ENCODE assay signal across 12 mouse cellular contexts in genomic region chr8:87734902-87735301, GRCm38 (mm10).
A peak's percentile ranks its signal among the peaks of the same experiment; 100 is the strongest.
DNase-seq lines count a peak whose midpoint lies in the region; ATAC-seq lines count a peak whose summit lies in the region.
"Had no signal": no experiment of that assay in that cellular context is flagged by ENCODE, and none has a peak within 500 bp of the region (broad histone marks: within the 10 kb centered on the region; RNA-seq: fewer than 3 reads in every experiment).

No protein-coding gene starts in this region.

- H3K9me3 ChIP-seq in hindbrain, embryonic 10.5 days, result no peaks in the 10 kb centered on the region
- H3K9me3 ChIP-seq in hindbrain, embryonic 11.5 days (ENCODE audit: control insufficient read depth, low read length), result no peaks in the 10 kb centered on the region
- no peaks in the 10 kb centered on the region for H3K9me3 ChIP-seq in hindbrain, embryonic 13.5 days
- no peaks in the 10 kb centered on the region for H3K9me3 ChIP-seq in limb, embryonic 13.5 days
- no peaks in the 10 kb centered on the region for H3K9me3 ChIP-seq in neural tube, embryonic 15.5 days (replicated peaks)

- peaks cover 35% of the 10 kb centered on the region for H3K36me3 ChIP-seq in hindbrain, embryonic 10.5 days
- no peaks in the 10 kb centered on the region for H3K36me3 ChIP-seq in hindbrain, embryonic 11.5 days (ENCODE audit: control insufficient read depth, insufficient read depth, low read length)
- H3K36me3 ChIP-seq in hindbrain, embryonic 13.5 days, result no peaks in the 10 kb centered on the region
- H3K36me3 ChIP-seq in limb, embryonic 13.5 days, result peaks cover 13% of the 10 kb centered on the region; the same call in 1 of the 2 replicates
- H3K36me3 ChIP-seq in neural tube, embryonic 15.5 days, result no peaks in the 10 kb centered on the region

- WGBS in hindbrain, embryonic 10.5 days, result 54% methylated on average over 4 of the region's 4 CpGs
- 53% methylated on average over 4 of the region's 4 CpGs for WGBS in hindbrain, embryonic 11.5 days
- WGBS in hindbrain, embryonic 13.5 days, result 55% methylated on average over 4 of the region's 4 CpGs
- WGBS in limb, embryonic 13.5 days, result 60% methylated on average over 4 of the region's 4 CpGs
- WGBS in neural tube, embryonic 15.5 days, result 58% methylated on average over 4 of the region's 4 CpGs

- DNase-seq in hindbrain, embryonic 10.5 days (ENCODE audit: low spot score), result no peak
- no peak for DNase-seq in hindbrain, embryonic 11.5 days (ENCODE audit: low spot score)
- DNase-seq in cerebellum, postnatal 25 days, result no peak
- DNase-seq in gastrocnemius, adult 18-20 months (ENCODE audit: low spot score), result no peak
- DNase-seq: cerebellum, adult 11-12 months; gastrocnemius, postnatal 25 days; layer of hippocampus, postnatal 36 days; right cerebral cortex, postnatal 14 days had no signal

- no peak overlapping the region for H3K9ac ChIP-seq in hindbrain, embryonic 11.5 days (ENCODE audit: low read depth, low read length)
- H3K9ac ChIP-seq in hindbrain, embryonic 13.5 days, result no peak overlapping the region
- no peak overlapping the region for H3K9ac ChIP-seq in limb, embryonic 13.5 days
- no peak overlapping the region for H3K9ac ChIP-seq in neural tube, embryonic 15.5 days (replicated peaks)

- no peak overlapping the region for H3K4me3 ChIP-seq in hindbrain, embryonic 10.5 days
- H3K4me3 ChIP-seq in hindbrain, embryonic 11.5 days (ENCODE audit: low read depth, low read length), result no peak overlapping the region
- H3K4me3 ChIP-seq in hindbrain, embryonic 13.5 days, result no peak overlapping the region
- no peak overlapping the region for H3K4me3 ChIP-seq in limb, embryonic 13.5 days
- H3K4me3 ChIP-seq in neural tube, embryonic 15.5 days (replicated peaks), result no peak overlapping the region

- H3K4me1 ChIP-seq in hindbrain, embryonic 10.5 days (replicated peaks), result peaks cover 59% of the 10 kb centered on the region
- 0 out of 2 replicates have a peak, but pooled peaks cover 6% of the 10 kb centered on the region for H3K4me1 ChIP-seq in hindbrain, embryonic 11.5 days (replicated peaks; ENCODE audit: control insufficient read depth, insufficient read depth, low read length)
- H3K4me1 ChIP-seq in hindbrain, embryonic 13.5 days (replicated peaks), result peaks cover 57% of the 10 kb centered on the region
- peaks cover 43% of the 10 kb centered on the region for H3K4me1 ChIP-seq in limb, embryonic 13.5 days
- H3K4me1 ChIP-seq in neural tube, embryonic 15.5 days, result peaks cover 18% of the 10 kb centered on the region

- no peak for ATAC-seq in hindbrain, embryonic 11.5 days (ENCODE audit: low FRiP score)
- ATAC-seq in hindbrain, embryonic 13.5 days (ENCODE audit: low FRiP score), result no peak
- no peak for ATAC-seq in limb, embryonic 13.5 days (ENCODE audit: low FRiP score, low read depth)
- no peak for ATAC-seq in neural tube, embryonic 15.5 days (ENCODE audit: low FRiP score)

- H3K4me2 ChIP-seq in hindbrain, embryonic 11.5 days (replicated peaks; ENCODE audit: low read depth, low read length), result no peak overlapping the region
- H3K4me2 ChIP-seq in hindbrain, embryonic 13.5 days, result no peak overlapping the region
- no peak overlapping the region for H3K4me2 ChIP-seq in limb, embryonic 13.5 days (replicated peaks)
- no peak overlapping the region for H3K4me2 ChIP-seq in neural tube, embryonic 15.5 days

- H3K27ac ChIP-seq in hindbrain, embryonic 10.5 days, result peak overlapping the region; percentile 82
- H3K27ac ChIP-seq in hindbrain, embryonic 11.5 days (ENCODE audit: low read depth, low read length), result no peak overlapping the region
- H3K27ac ChIP-seq in hindbrain, embryonic 13.5 days, result peak overlapping the region; percentile 75
- peak overlapping the region; percentile 44; the same call in 1 of the 2 replicates for H3K27ac ChIP-seq in limb, embryonic 13.5 days
- H3K27ac ChIP-seq in neural tube, embryonic 15.5 days (replicated peaks), result peak overlapping the region; percentile 14; the same call in 1 of the 2 replicates
- H3K27ac ChIP-seq: kidney, postnatal 0 days had no signal

- no peaks in the 10 kb centered on the region for H3K27me3 ChIP-seq in hindbrain, embryonic 10.5 days (ENCODE audit: insufficient read depth, poor library complexity, severe bottlenecking)
- no peaks in the 10 kb centered on the region for H3K27me3 ChIP-seq in hindbrain, embryonic 11.5 days (ENCODE audit: control insufficient read depth, insufficient read depth, low read length)
- no peaks in the 10 kb centered on the region for H3K27me3 ChIP-seq in hindbrain, embryonic 13.5 days
- H3K27me3 ChIP-seq in limb, embryonic 13.5 days, result no peaks in the 10 kb centered on the region
- H3K27me3 ChIP-seq in neural tube, embryonic 15.5 days (replicated peaks), result no peaks in the 10 kb centered on the region
